Mouse (Mus musculus) gastrocnemius, postnatal 14 days (tissue): ENCODE data around the gene Retreg1. TPM values are rescaled to one million over a fixed set of nuclear protein-coding genes. Genes with fewer than 3 reads are reported as not detected.
A peak's percentile ranks its signal among the peaks of the same experiment; 100 is the strongest.
"Not testable (repeated sequence)": the region's sequence is repeated elsewhere in the genome, so short reads cannot be mapped to it uniquely, and the experiment has no call there.

Experiments
- DNase-seq: peaks from one replicate; pipeline ENCODE4 v3.0.0; 2021; ENCODE audit warnings: mixed read lengths
- intact Hi-C: fragments of 180-260 bp; cut with DNase I; formaldehyde crosslinking; loops from one replicate; pipeline ENCODE4 v1.15.1; 2025; ENCODE audit warnings: low total_unique reads
- total RNA-seq, 2 experiments: library from RNA; stranded (reverse); gene quantifications; 2 replicates each; pipeline ENCODE4 v1.2.3; 2021

Retreg1 gene
- total RNA-seq, 2 experiments from 2014 or later = 90.8 to 157 TPM

DNA sequence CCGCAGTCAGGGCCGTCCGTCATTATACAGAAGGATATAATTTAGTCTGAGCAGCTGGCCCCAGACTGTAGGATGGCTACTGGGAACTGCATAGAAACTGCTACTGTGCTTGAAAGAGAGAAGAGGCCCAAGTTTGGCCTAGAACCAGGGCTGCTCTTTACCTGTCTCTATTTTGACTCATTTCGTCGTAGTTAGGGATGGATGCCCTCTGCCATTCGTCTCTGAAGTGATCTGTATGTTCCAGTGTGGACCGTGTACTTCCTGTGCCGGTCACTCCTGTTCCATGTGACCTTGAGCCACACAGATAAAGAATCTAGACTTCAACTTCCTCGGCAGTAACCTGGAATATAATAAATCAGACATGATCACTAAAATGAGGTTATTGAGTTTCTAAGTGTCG, 114.7 kb downstream of the Retreg1 start:
- intact Hi-C loops = no loop called here
- no peak for DNase-seq

DNA sequence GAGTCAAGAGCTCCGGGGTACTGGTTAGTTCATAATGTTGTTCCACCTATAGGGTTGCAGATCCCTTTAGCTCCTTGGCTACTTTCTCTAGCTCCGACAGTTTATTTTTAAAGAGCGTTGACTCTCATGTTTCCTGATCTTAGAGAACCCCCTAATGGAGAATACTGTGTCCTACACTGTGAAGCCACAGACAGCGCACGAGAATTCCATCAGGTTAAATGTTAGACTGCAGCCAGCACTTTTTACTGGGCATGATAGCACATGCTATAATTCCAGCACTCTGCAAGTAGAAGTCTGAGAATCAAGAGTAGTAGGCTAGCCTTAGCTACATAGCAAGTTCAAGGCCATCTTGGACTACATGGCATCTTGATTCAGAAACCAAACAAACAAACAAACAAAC, 116.4 kb downstream of the Retreg1 start:
- DNase-seq = no peak
- intact Hi-C loops = no loop called here

DNA sequence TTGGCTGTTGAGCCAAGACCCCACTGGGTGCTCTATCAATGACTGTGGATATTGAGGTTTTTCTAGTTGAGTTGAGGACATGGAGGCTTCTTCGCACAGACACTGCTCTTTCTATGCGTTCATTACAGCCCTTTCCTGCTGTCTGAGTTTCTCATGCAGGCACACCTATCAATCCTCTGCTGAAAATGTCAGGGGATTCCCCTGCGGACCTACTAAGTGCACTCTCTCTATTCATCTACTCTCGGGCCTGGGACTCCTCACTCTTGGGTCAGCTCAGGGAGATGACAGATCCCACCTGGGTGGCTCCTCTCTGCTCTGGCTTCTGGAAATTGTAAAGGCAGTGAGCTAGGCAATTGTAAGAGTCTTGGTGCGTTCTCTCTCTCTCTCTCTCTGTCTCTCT, 117.3 kb downstream of the Retreg1 start:
- no peak for DNase-seq
- intact Hi-C loops = loop anchor here (5.0 kb wide), 1 partner anchor 153 kb away; no protein-coding TSS in a partner anchor

DNA sequence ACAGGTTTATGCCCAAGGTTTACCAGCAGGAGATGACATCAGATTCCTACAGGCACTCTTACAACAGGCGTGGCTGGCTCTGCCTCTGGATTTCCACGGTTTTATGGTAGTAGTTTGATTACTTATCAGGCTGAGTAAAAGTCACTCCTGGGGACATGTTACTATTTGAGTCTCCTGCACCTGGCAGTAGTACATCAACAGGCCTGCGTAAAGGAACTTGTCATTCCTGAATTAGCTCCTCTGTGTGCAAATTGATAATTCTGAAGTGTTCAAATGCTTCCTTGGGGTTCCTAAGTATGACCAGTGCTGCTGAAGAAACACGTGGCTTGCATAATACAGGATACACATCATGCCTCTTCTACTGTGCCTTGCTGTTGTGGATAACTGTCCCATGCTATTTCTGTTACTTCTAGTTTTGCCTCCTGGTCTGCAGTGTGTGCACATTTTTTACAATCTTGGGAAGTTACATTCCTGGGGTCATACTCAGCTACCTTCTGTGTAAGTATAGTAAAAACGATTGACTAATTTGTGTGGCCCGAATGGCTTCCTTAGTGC, 123.3 kb downstream of the Retreg1 start:
- no peak for DNase-seq
- intact Hi-C loops = no loop called here

DNA sequence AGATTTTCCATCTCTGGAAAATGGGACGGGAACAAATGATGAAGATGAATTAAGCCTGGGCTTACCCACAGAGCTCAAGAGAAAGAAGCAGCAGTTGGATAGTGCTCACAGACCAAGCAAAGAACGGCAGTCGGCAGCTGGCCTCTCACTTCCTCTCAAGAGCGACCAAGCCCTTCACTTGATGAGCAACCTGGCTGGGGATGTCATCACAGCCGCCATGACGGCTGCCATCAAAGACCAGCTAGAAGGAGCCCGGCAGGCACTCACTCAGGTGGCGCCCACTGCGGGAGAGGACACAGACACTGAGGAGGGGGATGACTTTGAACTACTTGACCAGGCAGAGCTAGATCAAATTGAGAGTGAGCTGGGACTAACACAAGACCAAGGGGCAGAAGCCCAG, 128.6 kb downstream of the Retreg1 start:
- intact Hi-C loops = loop anchor here (5.0 kb wide), 1 partner anchor 159 kb away; no protein-coding TSS in a partner anchor
- DNase-seq = no peak

DNA sequence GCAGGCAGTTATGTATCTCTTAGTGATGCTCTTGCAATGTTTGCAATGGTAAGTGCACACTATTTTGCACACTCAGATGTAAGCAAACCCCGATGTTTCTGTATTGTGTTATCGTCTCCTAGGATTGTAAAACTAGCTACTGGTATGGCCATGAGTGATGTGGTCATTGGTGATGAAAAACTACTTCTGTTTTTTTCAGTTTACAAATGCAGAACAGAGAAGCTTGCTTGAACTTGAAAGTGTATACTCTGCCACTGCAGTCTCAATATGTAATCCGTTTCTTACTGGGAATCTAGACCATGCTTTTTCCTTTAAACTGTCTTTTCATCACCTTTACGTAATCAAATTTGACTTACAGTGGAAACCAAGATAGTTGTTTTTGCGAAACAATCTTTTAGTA, 129.8 kb downstream of the Retreg1 start:
- intact Hi-C loops = loop anchor here (5.0 kb wide), 1 partner anchor 160 kb away; no protein-coding TSS in a partner anchor
- no peak for DNase-seq

DNA sequence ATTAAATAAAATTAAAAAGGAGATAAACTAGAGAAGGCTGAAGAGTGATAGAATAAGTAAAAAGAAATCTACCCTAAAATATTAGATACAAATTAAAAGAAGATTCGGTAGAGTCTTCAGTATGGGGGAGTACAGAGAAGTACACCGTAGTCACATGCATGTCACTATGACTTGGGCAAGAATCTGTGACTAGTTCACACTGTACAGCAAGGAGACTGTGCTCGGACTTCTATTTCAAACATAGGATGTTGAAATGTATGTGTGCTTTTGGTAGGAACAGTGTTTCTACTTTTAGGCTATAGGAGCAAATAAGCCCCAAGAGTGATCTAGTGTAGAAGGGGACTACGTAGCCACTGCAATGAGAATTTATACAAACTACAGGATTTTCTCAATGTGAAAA, 131.4 kb downstream of the Retreg1 start:
- intact Hi-C loops = loop anchor here (5.0 kb wide), 1 partner anchor 162 kb away; no protein-coding TSS in a partner anchor
- DNase-seq = no peak

DNA sequence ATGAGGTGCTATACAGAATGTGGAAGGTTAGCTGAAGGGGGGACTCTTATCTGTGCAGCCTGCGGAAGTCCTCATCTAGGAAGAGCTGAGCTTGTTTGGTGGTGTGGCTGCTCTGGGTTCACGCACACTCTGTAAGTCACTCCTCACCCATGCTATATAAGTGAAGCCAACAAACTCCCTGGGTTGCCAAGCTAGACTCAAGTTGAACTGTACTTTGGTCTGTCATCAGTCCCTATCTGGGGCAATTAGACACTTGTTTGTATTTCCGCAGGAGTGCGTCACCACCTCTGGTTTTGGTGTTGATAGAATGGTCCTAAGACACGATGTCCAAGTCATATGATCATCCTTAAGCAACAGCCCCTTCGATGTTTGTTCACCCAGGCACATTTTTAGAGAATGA, 132.8 kb downstream of the Retreg1 start:
- intact Hi-C loops = no loop called here
- DNase-seq = no peak

DNA sequence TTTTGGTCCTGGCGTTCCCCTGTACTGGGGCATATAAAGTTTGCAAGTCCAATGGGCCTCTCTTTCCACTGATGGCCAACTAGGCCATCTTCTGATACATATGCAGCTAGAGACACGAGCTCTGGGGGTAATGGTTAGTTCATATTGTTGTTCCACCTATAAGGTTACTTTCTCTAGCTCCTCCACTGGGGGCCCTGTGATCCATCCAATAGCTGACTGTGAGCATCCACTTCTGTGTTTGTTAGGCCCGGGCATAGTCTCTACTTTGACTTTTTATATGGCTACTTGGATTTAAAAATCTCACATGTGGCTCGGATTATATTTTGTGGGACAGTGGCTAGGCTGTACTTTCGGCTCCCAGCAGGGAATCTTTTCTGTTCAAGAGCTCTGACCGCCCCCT, 140.6 kb downstream of the Retreg1 start:
- DNase-seq, intact Hi-C loops: not testable (repeated sequence)

DNA sequence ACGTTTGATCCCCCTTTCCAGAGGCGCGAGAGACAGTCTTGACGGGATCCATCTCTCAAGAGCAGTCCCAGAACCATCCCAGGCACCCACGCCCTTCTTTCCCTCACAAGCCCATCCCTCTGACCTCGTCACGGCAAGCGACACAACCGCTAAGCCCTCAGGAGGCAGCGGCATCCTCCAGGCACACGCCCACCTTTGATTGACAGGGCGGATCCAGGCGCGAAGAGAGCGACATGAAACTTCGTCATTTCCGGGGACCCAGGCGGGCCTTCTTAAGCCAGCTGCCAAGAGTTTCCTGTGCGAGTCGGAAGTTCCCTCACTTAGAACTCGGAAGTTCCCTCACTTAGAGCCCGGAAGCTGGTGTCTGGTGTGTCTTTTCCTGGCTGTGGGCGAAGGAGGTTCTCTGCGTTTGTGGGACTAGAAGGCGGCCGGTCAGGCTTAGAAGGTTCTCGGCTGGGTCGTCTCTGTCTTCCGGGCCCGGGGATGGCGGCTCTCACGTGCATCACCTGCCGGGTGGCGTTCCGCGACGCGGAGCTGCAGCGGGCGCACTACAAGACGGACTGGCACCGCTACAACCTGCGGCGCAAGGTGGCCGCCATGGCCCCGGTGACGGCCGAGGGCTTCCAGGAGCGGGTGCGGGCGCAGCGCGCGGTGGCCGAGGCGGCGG, 141.2 kb downstream of the Retreg1 start, which contains the start of gene Zfp622:
Zfp622 (plus strand) TSS at position 300 of the 667 bp plus-strand sequence.
- intact Hi-C loops = no loop called here
- DNase-seq = peak; percentile 96

DNA sequence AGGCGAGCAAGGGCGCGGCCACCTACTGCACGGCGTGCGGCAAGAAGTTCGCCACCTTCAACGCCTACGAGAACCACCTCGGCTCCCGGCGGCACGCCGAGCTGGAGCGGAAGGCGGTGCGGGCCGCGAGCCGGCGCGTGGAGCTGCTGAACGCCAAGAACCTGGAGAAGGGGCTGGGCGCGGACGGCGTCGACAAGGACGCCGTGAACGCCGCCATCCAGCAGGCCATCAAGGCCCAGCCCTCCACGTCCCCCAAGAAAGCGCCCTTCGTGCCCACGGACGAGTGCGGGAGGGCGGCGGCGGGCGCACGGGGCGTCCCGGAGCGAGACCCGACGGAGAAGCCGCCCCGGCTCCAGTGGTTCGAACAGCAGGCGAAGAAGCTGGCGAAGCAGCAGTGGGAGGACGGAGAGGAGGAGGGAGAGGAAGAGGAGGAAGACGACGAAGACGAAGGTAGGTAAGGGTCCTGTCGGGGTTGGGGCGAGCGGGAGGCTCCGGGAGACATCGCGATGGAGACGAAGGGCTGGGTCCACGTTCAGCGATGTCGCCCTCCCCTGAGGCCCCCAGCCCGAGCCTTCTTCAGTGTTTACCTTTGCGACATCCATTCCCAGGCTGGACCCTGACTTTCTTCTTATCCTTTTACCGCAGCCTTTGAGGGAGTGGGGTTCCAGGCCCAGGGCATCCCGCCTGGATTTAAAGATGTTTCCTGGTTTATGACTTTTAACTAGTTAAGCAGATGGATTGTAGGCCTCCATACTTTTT, 141.9 kb downstream of the Retreg1 start:
- DNase-seq = peak; percentile 9
- intact Hi-C loops = no loop called here

DNA sequence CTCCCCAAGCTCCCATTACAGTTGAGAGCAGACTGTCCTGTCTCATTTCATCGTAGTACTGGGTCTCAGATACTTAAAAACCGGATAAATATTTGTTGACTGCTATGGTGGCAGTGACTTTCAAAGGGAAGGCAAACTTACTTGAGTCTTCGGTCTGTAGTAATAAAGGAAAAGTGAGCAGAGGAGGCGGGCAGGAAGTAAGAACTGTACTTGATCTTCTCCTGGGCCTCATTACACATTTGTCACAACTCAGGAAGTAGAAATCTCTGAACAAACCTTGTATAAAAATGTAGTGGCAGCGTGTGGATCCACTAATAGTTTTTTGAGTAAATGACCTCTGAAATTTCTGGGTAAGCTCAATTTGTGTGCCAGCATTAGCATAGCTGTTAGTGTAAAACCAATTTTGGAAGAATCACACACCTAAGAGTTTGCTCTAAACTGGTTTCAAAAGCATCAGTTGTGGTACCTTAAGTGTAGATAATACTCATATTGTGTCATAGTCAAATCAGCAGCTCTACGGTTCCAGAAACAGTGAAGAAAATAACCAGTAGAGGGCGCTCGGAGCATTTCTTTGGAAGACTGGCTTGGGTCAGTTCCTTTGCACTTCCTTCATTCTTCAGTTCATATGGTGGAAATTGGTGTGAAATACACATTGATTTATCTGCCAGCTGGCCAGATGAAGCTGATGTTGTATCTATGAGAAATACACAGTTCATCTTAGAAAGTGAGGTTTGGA, 150.2 kb downstream of the Retreg1 start:
- intact Hi-C loops = no loop called here
- peak; percentile 18 for DNase-seq

DNA sequence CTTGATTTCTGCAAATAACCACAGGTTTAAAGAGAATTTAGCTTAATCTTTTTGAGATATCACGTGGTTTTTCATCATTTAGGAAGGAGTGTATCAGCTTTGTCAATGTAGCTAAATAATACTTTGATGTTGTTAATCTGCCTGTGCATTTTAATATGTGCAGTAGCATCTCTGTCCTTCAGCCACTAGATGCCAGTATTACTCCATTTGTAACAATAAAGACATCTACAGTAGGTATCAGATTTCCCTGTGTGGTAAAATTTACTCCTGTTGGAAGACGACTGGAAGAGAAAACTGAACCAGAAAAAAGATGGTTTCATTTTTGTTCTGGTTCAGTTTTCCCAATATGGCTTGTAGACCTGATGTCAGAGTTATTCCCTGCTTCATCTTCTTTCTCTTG, 152.5 kb downstream of the Retreg1 start:
- DNase-seq = no peak
- intact Hi-C loops = loop anchor here (5.0 kb wide), 1 partner anchor 332 kb away; no protein-coding TSS in a partner anchor

DNA sequence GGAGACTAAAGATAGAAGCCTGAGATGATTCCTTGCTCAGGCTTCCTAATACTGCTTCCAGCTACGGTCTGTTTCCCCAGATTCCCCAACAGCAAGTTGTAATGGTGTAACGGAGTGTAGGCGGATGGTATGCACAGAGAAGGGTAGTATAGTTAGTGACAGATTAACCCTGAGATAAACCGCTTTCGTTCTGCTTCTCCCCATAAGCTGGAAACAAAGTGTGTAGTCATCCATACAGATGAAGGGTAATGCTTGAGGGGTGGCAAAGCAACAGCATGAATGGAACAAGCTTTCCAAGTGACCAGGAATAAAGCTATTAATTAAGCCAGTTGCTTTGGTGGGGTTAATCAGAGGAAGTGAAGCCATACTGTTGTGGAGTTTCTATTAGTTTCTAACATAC, 156.6 kb downstream of the Retreg1 start:
- intact Hi-C loops = loop anchor here (5.0 kb wide), 1 partner anchor 328 kb away; no protein-coding TSS in a partner anchor
- not testable (repeated sequence) for DNase-seq

DNA sequence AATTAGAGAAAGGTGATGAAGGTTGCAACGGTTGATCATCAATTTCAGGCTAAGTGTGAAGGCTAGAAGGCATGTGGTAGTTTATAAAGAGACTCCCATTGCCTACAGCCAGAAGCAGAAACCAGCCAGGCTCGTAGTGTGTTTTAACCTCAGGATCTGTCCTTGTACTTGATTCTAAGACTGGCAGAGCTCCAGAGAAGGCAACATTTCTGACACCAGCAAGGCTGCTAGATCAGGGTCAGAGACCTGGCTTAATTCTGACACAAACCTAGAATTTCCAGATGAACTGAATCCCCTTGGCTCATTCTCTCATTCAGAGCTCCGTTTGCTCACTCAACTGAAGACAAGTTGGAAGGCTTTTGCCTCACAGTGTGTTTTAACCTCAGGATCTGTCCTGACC, 165.6 kb downstream of the Retreg1 start:
- intact Hi-C loops = no loop called here
- DNase-seq = no peak

DNA sequence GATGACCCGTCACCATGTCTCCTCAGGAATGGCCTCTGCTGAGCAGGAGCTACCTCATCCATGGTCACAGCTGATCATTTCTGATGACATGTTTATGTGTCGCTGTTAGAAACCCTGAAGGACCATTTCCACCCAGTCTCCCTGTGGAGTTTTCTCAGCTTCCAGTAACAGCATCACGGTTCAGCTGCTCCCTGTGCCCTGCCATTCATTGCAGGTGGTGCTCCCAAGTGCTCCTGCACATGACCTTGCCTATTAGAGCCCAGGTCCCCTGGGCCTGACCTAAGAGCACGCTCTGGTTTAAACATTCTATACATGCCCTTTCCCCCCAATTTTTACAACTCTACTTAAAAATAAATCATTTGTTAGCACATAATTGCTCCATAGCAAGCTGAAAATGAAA, 169.9 kb downstream of the Retreg1 start:
- no peak for DNase-seq
- intact Hi-C loops = no loop called here

DNA sequence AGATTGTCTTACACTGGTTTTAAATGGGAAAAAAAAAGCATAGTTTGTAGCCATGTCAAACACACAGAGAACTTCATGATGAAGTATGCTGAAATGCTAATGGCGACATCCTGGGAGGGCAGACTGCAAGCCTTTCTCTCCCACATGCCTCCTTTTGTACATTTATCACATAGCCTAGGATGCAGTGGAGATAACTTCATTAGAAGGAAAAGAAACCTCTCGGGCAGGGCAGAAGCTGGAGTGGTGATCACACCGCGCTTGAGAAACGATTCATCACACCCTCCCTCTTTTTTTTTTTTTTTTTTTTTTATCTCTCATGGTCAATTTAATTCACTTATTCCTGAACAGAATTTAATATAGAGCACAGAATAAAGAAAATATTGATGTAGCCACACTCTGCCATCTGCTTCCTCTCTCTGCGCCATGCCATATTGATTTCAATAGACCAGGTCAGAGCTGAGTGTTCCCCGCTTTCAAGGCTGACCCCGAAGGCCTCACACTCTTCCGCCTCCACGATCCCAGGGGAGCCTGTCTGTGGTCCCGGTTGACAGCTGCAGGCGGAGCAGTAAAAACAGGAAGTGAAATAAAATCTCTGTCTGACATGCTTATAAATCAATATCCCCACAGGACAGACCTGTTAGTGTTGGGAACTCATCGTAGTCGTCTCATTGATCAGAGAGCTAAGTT, 173.1 kb downstream of the Retreg1 start:
- DNase-seq = peak; percentile 23
- intact Hi-C loops = no loop called here

DNA sequence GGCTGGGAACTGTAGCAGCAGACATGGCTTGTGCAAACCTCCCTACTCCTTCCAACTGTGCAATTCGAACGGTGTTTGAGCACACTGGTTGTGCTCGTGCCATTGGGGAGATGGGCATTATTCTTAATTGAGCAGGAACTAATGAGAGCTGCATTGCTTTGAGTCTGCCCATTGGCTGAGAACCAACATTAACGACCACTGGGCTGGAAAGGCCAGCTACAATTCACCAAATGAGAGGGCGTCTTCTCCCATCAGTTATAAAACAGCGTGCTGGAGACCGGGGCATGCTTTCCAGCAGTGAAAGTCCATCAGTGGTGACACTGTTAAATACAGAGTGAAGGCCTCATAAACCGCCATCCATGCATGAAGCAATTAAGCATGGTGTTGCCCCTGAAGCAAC, 178.7 kb downstream of the Retreg1 start:
- DNase-seq = no peak
- intact Hi-C loops = no loop called here

DNA sequence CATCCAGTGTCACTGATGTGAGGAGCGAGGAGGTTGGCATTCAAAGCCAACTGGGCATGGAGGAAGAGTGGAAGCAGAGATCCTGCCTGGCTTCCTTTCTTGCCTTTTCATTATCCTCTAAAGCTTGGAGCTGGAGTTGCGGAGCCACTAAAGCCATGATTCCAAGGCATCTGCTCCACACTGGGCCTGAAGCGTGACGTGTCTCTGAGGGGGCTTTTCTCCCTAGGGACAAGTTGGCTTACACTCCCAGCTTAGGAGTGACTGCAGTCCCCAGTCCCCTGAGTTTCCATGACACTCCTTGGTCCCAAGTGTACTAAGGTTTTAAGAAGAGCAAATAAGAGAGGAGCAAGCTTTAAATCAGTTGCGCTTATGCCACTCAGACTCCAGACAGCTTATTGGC, 179.7 kb downstream of the Retreg1 start:
- intact Hi-C loops = no loop called here
- DNase-seq = no peak
